Mouse (Mus musculus) neural tube, embryonic 14.5 days (tissue): ENCODE data around the gene Dazap1. TPM values are rescaled to one million over a fixed set of nuclear protein-coding genes. Genes with fewer than 3 reads are reported as not detected.

Source experiments
- ATAC-seq: fragments of 200-750 bp; cut with Nextera tagmentation; 2 replicates; pipeline ENCODE4 v1.8.0; 2017; ENCODE audit warnings: low read depth, mild to moderate bottlenecking, moderate TSS enrichment, moderate library complexity
- H3K27ac ChIP-seq: fragments of 300-500 bp; sonication (generic); 2 replicates; pipeline ENCODE4 v1.5.1; 2014; ENCODE audit warnings: low read depth, mild to moderate bottlenecking, control low read depth, low read length, moderate library complexity, mixed read lengths
- H3K27me3 ChIP-seq: fragments of 300-500 bp; sonication (generic); 2 replicates; pipeline ENCODE4 v1.6.1; 2014; ENCODE audit warnings: low read length; ENCODE audit not compliant: control insufficient read depth, insufficient read depth
- H3K36me3 ChIP-seq: fragments of 300-500 bp; sonication (generic); 2 replicates; pipeline ENCODE4 v1.6.1; 2014; ENCODE audit warnings: low read length, mixed read lengths; ENCODE audit not compliant: control insufficient read depth, insufficient read depth
- H3K4me1 ChIP-seq: fragments of 300-500 bp; sonication (generic); 2 replicates; pipeline ENCODE4 v1.6.1; 2014; ENCODE audit warnings: low read length; ENCODE audit not compliant: control insufficient read depth, insufficient read depth
- H3K4me2 ChIP-seq: fragments of 300-500 bp; sonication (generic); 2 replicates; pipeline ENCODE4 v1.6.1; 2014; ENCODE audit warnings: mild to moderate bottlenecking, low read depth, low read length, control low read depth
- H3K4me3 ChIP-seq: fragments of 300-500 bp; sonication (generic); 2 replicates; pipeline ENCODE4 v1.5.1; 2014; ENCODE audit warnings: low read depth, low read length, control low read depth, mixed read lengths
- H3K9ac ChIP-seq: fragments of 300-500 bp; sonication (generic); replicated peaks from 2 replicates; pipeline ENCODE4 v1.6.1; 2014; ENCODE audit warnings: low read depth, mild to moderate bottlenecking, control low read depth, low read length, mixed read lengths
- H3K9me3 ChIP-seq: fragments of 300-500 bp; sonication (generic); 2 replicates; pipeline ENCODE4 v1.6.1; 2016; ENCODE audit warnings: low read length; ENCODE audit not compliant: control insufficient read depth
- WGBS: fragments of 180-500 bp; shearing (Covaris S2); extraction: QIAGEN DNeasy Blood & Tissue Kit; methylation state at CpG from one replicate; pipeline ENCODE4 v1.1.7; 2014; 5-methylcytosine and 5-hydroxymethylcytosine counted together
- polyA plus RNA-seq: library from polyadenylated mRNA; unstranded; fragments of >200 nt; fragmentation: Nextera tagmentation; extraction: Ambion mirVana; gene quantifications from 2 replicates; pipeline ENCODE4 v1.2.1, GENCODE M21; 2014

Dazap1 gene
- polyA plus RNA-seq, 1 experiment from 2014 or later = 39.8 TPM

GRCm38 (mm10) chr10:80321014-80321669 lies 59.9 kb downstream of the Dazap1 start:
- Histone ChIP-seq H3K9me3 (no peaks in the 10 kb centered on the region), H3K4me2 (no peak overlapping the region)

DNA sequence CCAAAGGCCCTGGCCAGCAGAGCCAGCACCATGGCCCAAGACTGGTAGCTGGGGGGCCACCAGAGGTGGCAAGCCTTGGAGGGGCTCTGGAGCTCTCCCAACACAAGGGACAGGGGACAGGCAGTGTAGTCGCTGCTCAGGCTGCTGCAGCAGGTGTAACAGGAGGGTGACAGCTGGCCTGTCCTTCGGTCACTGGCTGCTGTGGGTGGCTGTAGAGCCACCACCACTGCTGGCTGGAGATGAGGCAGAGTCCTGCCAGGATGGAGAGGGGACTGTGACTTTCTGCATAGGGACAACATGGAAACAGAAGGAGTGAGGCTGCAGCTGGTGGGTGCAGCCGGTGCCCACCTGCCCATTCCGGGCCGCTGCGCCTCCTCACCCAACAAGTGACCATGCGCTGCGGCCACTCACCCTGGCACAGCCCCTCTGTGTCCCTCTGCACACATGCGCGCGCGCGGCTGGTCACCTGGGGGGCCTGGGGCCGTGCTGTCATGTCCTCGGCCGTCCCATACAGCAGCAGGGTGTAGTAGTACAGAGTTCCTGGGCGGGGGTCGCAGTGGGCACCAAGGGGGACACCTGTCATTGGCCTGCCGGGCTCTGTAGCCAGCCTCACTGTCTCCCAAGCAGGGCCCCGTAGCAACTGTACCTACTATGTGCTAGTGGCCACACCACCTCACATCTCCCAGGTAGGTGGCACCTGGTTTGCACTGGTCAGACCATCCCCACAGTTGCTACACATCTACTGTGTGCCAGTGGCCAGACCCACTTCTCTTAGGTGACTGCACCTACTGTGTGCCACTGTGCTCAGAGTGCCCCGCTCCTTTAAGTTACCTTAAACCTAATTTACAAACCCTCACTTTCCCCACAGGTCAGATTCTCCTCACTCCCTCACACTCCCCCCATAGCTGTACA lies 60.6 kb downstream of the Dazap1 start:
- Histone ChIP-seq H3K4me2 (peak overlapping the region; percentile 83; the same call in 1 of the 2 replicates), H3K27me3 (no peaks in the 10 kb centered on the region; the same call in 1 of the 2 replicates), H3K9me3 (no peaks in the 10 kb centered on the region), H3K27ac (no peak overlapping the region), H3K4me1 (peaks cover 15% of the 10 kb centered on the region), H3K9ac (no peak overlapping the region), H3K4me3 (no peak overlapping the region; the same call in 1 of the 2 replicates), H3K36me3 (peaks cover 14% of the 10 kb centered on the region)
- no peak; the same call in 1 of the 2 replicates for ATAC-seq
- 90% methylated on average over 21 of the region's 21 CpGs for WGBS

More at GRCm38 (mm10) chr10:80321014-80321669, 59.9 kb downstream of the Dazap1 start:
- no peak overlapping the region for H3K9ac ChIP-seq
- no peak overlapping the region for H3K4me3 ChIP-seq
- ATAC-seq = no peak
- no peak overlapping the region for H3K27ac ChIP-seq
- H3K27me3 ChIP-seq = no peaks in the 10 kb centered on the region; the same call in 1 of the 2 replicates
- peaks cover 17% of the 10 kb centered on the region for H3K4me1 ChIP-seq
- WGBS = 78% methylated on average over 6 of the region's 6 CpGs
- peaks cover 22% of the 10 kb centered on the region for H3K36me3 ChIP-seq

DNA sequence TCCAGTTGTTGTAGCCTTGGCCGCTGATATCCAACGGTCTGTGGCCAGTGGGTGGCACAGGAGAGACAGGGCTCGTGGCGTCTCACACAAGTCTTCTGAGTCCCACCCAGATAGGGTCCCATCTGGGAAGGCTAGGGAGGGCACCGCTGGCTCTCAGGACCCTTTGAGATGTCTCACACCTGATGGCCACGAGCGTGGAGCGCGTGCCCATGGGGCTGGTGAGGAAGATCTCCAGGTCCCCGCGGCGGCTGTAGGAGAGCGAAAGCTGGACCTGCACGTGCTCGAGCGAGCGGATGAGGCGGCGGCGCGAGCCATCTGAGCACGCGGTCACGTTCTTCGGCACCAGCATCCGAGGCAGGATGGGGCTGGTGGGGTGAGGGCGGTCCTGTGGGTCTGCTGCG lies 61.5 kb downstream of the Dazap1 start:
- Histone ChIP-seq H3K27ac (no peak overlapping the region), H3K36me3 (peaks cover 5% of the 10 kb centered on the region; the same call in 1 of the 2 replicates), H3K9ac (peak overlapping the region; percentile 59), H3K27me3 (no peaks in the 10 kb centered on the region; the same call in 1 of the 2 replicates), H3K9me3 (no peaks in the 10 kb centered on the region), H3K4me2 (peak overlapping the region; percentile 83), H3K4me1 (peaks cover 15% of the 10 kb centered on the region), H3K4me3 (peak overlapping the region; percentile 37)
- 4% methylated on average over 28 of the region's 28 CpGs for WGBS
- 0 out of 2 replicates have a peak, but pooled peaks have one; percentile 2 for ATAC-seq

- Histone ChIP-seq H3K27me3 (no peaks in the 10 kb centered on the region; the same call in 1 of the 2 replicates), H3K4me1 (peaks cover 15% of the 10 kb centered on the region), H3K36me3 (0 out of 2 replicates have a peak, but pooled peaks cover 1% of the 10 kb centered on the region), H3K9ac (peak overlapping the region; percentile 59), H3K9me3 (no peaks in the 10 kb centered on the region), H3K27ac (no peak overlapping the region), H3K4me3 (peak overlapping the region; percentile 37), H3K4me2 (peak overlapping the region; percentile 83)
- WGBS = 1% methylated on average over 33 of the region's 46 CpGs
- peak; percentile 19; the same call in 1 of the 2 replicates for ATAC-seq
Measured at GRCm38 (mm10) chr10:80323261-80324119, 62.2 kb downstream of the Dazap1 start.

DNA sequence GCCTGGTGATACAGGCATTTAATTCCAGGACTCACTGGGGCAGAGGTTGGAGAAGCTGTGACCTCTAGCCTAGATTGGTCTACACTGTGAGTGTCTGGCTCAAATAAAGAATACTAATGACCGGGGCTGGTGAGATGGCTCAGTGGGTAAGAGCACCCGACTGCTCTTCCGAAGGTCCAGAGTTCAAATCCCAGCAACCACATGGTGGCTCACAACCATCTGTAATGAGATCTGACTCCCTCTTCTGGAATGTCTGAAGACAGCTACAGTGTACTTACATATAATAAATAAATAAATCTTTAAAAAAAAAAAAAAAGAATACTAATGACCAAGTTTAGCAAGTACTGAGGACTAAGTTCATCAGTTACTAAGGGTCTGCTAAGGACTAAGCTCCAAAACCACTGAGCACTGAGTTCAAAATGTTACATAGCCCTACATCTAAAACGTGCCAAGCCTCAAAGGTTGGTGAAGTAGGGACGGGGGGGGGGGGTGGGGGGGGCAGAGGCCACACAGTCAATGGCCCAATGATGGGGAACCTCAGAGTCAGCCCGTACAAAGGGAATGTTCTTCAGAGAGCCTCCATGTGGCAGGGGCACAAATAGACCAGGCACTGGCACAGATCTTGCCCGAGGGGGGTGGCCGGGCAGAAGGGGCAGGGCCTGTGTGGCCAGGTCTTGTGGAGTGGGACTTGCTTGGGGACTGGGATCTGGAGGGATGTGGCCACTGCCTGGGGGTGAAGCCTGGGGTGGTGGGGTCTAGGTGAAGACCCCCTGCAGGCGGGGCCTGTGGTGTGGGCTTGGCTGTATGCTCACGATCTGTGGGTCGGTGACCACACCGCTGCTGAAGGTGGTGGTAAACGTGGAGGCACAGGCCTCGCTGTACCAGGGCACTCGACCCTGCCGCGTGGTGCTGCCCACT lies 63.1 kb downstream of the Dazap1 start:
- H3K9me3 ChIP-seq = no peaks in the 10 kb centered on the region
- no peak for ATAC-seq
- H3K27ac ChIP-seq = no peak overlapping the region
- peak overlapping the region; percentile 83; the same call in 1 of the 2 replicates for H3K4me2 ChIP-seq
- 79% methylated on average over 17 of the region's 17 CpGs for WGBS
- H3K4me3 ChIP-seq = no peak overlapping the region
- no peaks in the 10 kb centered on the region; the same call in 1 of the 2 replicates for H3K27me3 ChIP-seq
- H3K36me3 ChIP-seq = no peaks in the 10 kb centered on the region
- H3K9ac ChIP-seq = no peak overlapping the region
- peaks cover 14% of the 10 kb centered on the region for H3K4me1 ChIP-seq

GRCm38 (mm10) chr10:80325045-80325444 lies 63.8 kb downstream of the Dazap1 start:
- Histone ChIP-seq H3K9me3 (no peaks in the 10 kb centered on the region), H3K27me3 (no peaks in the 10 kb centered on the region; the same call in 1 of the 2 replicates), H3K4me1 (peaks cover 14% of the 10 kb centered on the region; the same call in 1 of the 2 replicates), H3K27ac (no peak overlapping the region), H3K9ac (no peak overlapping the region), H3K4me3 (no peak overlapping the region), H3K36me3 (no peaks in the 10 kb centered on the region), H3K4me2 (no peak overlapping the region)
- ATAC-seq = no peak
- 81% methylated on average over 21 of the region's 21 CpGs for WGBS

GRCm38 (mm10) chr10:80329273-80330081 lies 68.2 kb downstream of the Dazap1 start, which contains the start of the genes Pcsk4 and Reep6:
TSS of gene Pcsk4 (minus strand) at chr10:80329498.
TSS of gene Reep6 (plus strand) at chr10:80329953.
- Histone ChIP-seq H3K36me3 (no peaks in the 10 kb centered on the region), H3K27me3 (no peaks in the 10 kb centered on the region; the same call in 1 of the 2 replicates), H3K9ac (peak within 1 kb of the TSS; percentile 60), H3K4me1 (peaks cover 11% of the 10 kb centered on the region; the same call in 1 of the 2 replicates), H3K4me2 (peak within 1 kb of the TSS; percentile 85), H3K27ac (no peak within 1 kb of the TSS), H3K4me3 (peak within 1 kb of the TSS; percentile 40), H3K9me3 (no peaks in the 10 kb centered on the region)
- peak; percentile 91 for ATAC-seq
- WGBS = 6% methylated on average over 31 of the region's 36 CpGs
